Mouse (Mus musculus): ENCODE measurements around the gene Gm16434.
"Not testable (repeated sequence)": the region's sequence is repeated elsewhere in the genome, so short reads cannot be mapped to it uniquely, and the experiment has no call there.

Gm16434 gene

DNA sequence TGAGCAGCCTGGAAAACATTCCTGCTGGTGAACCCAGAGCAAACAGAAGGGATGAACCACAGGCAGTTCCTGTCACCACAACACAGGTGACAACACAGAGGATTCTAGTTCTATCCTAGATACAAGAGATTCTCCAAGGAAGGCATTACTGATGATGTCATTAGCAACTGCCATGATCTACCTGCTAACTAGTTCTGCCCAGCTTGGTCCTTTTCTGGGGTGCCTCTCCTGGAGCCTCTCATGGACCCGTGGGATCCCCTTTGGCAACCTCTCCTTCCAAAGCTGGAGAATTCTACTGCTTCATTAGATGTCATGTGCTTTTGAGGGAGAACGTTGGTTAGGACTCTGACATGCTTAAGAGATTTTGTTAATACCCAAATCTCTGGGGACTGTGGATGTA lies at the start of gene Gm16434:
Gene Gm16434 (minus strand): TSS at position 101 of the 400 bp plus-strand sequence.
- not testable (repeated sequence) for DNase-seq (ENCODE audit: low read depth)

DNA sequence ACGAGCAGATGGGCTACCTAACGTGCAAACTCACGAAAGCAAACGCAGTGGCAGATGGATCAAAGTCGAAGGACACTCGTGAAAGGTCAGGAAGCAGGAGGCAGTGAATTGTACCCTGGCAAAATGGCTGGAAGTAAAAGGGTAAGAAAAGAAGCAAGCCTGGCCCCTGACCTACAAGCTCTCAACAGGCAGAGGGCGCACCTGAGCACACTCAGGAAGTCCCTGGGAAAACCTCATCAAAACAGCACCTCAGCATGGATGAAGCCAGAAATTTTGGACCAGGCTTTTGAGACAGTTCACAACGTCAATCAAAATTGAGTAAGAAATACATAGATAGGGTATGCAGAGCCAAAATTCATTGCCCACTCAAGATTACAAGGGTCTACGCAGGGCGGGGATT lies 49.2 kb upstream of the Gm16434 start:
- DNase-seq (ENCODE audit: low read depth), result not testable (repeated sequence)

DNA sequence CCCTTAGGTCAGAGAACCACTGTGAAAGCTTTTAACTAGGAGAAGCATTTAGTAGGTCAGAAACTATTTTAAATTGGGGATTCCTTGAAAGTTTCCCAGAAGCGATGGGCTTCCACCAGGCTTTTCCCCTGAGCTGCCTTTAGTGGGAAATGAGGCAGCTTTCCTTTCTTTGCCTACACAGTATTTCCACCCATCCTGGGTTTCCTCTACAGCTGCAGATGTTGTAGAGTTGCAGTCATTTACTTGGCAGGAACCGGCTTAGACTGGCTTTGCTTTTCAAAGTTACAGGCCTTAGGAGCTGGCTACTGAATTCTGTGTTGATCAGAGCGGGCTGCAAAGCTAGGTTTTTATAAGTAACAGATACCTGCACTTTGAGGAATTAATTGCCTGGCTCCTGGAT lies 5.7 kb upstream of the Gm16434 start:
- not testable (repeated sequence) for DNase-seq (ENCODE audit: low read depth)

DNA sequence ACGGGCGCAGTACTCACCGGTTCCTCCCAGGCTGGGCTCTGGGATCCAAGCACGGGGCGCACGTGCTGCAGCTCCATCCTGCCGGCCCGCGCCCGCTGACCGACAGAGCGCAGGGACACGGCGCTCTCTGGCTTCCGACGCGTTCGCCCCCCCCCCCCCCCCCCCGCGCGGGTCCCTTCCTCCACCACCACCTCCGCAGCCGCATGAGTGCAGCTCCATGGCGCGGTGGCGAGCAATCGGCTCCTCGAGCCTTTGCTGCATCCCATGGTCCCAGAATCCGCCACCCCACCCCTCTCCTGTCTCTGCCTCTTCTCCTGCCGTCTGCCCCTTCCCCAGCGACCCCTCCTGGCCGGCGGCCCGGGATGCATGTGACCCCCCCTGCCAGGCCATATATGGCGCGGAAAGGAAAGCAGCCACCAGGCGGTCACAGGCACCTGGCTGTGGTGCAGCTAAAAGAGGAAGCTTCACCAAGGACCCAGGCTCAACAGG lies 19.8 kb downstream of the Gm16434 start, which contains the start of gene Gm3512:
Gene Gm3512 (minus strand): TSS at position 51 of the 489 bp plus-strand sequence.
- not testable (repeated sequence) for DNase-seq (ENCODE audit: low read depth)

All from c-Kit-positive CD71-negative TER-119-negative erythroid progenitor cells, embryonic 14.5 days (primary cell).